Mouse (Mus musculus) gastrocnemius, postnatal 14 days (tissue): ENCODE measurements around the gene Six1. TPM values are rescaled to one million over a fixed set of nuclear protein-coding genes. Genes with fewer than 3 reads are reported as not detected.

Source experiments
- DNase-seq: peaks from one replicate; pipeline ENCODE4 v3.0.0; 2021; ENCODE audit warnings: mixed read lengths
- intact Hi-C: fragments of 180-260 bp; cut with DNase I; formaldehyde crosslinking; loops from one replicate; pipeline ENCODE4 v1.15.1; 2025; ENCODE audit warnings: low total_unique reads
- total RNA-seq, 2 experiments: library from RNA; stranded (reverse); gene quantifications; 2 replicates each; pipeline ENCODE4 v1.2.3; 2021

The Six1 gene
- total RNA-seq, 2 experiments from 2014 or later, result 43.5 to 46.4 TPM

DNA sequence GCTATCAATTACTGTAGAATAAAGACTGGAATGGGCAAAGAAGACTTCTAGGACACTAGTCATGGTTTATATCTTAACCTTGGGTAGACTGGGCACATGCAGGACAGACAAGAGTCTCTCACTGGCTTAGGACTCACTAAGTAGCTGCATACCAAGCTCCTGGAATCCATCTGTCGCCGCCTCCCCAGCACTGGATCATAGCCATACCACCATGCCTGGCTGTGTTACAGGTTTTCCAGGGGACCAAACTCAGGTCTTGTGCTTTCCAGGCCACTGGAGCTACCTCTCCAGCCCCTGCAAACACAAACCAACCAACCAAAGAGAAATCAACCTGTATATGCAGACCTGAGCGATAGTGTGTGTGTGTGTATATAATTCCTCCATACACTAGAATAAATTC, 57.0 kb downstream of the Six1 start:
- no peak for DNase-seq
- intact Hi-C loops, result no loop called here

Other genes with a start within 250 kb of the Six1 start
- not detected for gene Six6, start 114.0 kb downstream of the Six1 start, total RNA-seq
- under 1 TPM; 0.43 to 0.47 TPM for gene 4930447C04Rik, start 113.1 kb downstream of the Six1 start, total RNA-seq
- gene Six4, start 59.6 kb upstream of the Six1 start, total RNA-seq, result 10 to 100 TPM in 1 of 2 experiments, 1 to 10 TPM in 1; 8.8 to 10.3 TPM
- gene Mnat1, start 69.8 kb upstream of the Six1 start, total RNA-seq, result 10 to 100 TPM; 19.2 to 20.4 TPM
- 1 to 10 TPM; 6.3 to 7.5 TPM for gene Trmt5, start 232.8 kb upstream of the Six1 start, total RNA-seq
- 1 to 10 TPM; 4.5 to 5.5 TPM for gene Slc38a6, start 232.9 kb upstream of the Six1 start, total RNA-seq